Mouse (Mus musculus): ENCODE measurements around the gene Ywhae. TPM values are rescaled to one million over a fixed set of nuclear protein-coding genes. Genes with fewer than 3 reads are reported as not detected.

The Ywhae gene
- polyA plus RNA-seq (2012; rRNA removed): 20.1 and 28.0 TPM in 2 replicates

DNA sequence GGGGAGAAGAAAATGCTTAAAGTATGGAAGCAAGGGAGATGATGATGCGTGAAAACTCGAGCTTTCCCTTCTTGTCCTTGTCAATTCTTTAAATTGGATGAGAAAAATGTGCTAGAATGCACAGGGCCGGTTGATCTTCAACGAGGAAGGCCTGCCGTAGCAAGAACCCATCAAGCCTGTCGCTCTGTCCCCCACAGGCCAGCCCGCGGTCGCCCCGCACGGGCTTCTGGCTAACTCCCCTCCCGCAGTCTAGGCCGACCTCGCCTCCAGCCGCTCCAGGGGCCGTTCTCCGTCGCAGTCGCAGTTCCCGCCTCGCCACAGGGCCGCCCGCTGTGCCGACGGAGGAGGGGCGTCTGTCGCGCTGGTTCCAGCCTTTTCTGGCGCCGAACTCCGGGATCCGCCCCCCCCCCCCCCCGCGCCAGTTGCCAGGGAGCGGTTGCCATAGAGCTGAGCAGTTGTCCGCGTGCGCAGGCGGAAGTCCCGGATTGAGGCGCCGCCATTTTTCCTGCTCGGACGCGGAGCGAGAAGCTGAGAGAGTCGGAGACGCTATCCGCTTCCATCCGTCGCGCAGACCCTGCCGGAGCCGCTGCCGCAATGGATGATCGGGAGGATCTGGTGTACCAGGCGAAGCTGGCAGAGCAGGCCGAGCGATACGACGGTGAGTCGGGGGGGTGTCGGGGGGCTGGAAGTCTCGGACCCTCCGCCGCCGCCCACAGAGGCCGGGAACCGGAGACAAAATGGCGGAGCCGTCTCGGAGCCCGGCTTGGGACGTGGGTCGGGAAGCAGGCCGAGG, at the start of gene Ywhae:
Gene Ywhae, plus strand, starts transcription at position 436 of the 793 bp plus-strand sequence.

DNA sequence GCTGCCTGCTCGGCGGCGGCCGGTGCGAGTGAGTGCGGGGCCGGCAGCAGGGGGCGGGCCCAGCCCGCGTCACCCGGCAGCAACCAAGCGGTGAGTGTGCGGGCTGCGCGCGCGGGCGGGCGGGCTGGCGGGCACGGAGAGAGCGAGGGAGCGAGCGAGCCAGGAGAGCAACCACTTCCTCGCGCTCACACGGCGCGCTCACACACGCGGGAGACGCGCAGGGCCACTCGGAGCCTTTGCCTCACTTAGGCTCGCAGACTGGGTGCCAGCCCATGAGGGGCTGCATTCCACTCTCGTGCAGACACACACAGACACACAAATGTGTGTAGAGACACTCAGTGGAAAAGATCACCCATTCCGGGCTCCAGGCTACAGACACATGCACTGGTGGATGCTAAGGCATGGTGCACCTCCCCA, 63.4 kb downstream of the Ywhae start, which contains the start of gene Doc2b:
Gene Doc2b, minus strand, starts transcription at position 21 of the 417 bp plus-strand sequence.

Other genes starting within 250 kb of the Ywhae start
- 13.4 and 21.5 TPM in 2 replicates for gene Prpf8, start 246.1 kb upstream of the Ywhae start, polyA plus RNA-seq (2012; rRNA removed)
- gene Rilp, start 222.8 kb upstream of the Ywhae start, polyA plus RNA-seq (2012; rRNA removed): 2.4 and 3.9 TPM in 2 replicates
- gene Scarf1, start 219.3 kb upstream of the Ywhae start, polyA plus RNA-seq (2012; rRNA removed): 4.1 TPM in 2 replicates
- gene Slc43a2, start 201.2 kb upstream of the Ywhae start, polyA plus RNA-seq (2012; rRNA removed): 15.1 and 15.2 TPM in 2 replicates
- gene Pitpna, start 144.8 kb upstream of the Ywhae start, polyA plus RNA-seq (2012; rRNA removed): 38.5 and 62.5 TPM in 2 replicates
- gene Inpp5k, start 101.9 kb upstream of the Ywhae start, polyA plus RNA-seq (2012; rRNA removed): 12.9 and 17.5 TPM in 2 replicates
- gene Myo1c, start 82.4 kb upstream of the Ywhae start, polyA plus RNA-seq (2012; rRNA removed): 32.4 and 32.7 TPM in 2 replicates
- gene Crk, start 53.6 kb upstream of the Ywhae start, polyA plus RNA-seq (2012; rRNA removed): 67.6 and 102 TPM in 2 replicates
- gene Doc2b, start 63.2 kb downstream of the Ywhae start, polyA plus RNA-seq (2012; rRNA removed): 0.45 TPM in 2 replicates
- gene Rph3al, start 205.6 kb downstream of the Ywhae start, polyA plus RNA-seq (2012; rRNA removed): 15.9 and 22.4 TPM in 2 replicates